In the genomic region with DNA sequence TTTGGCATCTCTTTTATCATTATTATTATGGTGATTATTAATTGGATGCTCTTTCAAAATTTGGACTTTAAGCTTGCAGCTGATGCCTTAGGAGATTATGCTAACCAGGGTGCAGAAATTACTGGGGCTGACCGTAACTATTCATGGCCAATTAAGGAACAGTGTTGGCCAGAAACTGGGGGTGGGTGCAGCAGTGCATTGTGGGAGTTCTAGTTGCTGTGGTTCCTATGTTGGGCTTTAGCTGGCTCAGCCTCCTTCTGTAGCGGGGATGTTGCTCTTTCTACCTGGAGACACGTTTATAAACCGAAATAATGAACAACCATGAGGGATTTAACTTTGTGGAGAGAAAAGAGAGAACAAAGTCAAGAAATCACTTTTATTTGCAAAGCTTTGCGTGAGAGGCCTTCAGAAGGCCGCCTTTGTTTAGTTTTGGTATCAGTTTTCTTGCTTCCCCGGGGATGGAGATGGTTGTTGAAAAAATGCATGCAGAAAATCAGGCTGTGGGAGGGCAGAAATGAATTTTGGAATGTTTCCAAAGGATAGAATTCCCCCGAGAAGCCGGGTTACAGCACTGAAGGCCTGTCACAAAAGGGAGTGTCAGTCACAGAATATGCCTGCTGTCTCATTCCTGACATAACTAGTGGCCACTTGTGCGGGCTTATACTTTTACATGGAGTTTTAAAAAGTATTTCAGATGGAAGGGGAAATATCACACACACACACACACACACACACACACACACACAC, we compare ENCODE assay signal across 9 mouse cellular contexts.
DNase-seq lines count a peak whose midpoint lies in the region; ATAC-seq and TF ChIP-seq lines count a peak whose summit lies in the region.
"Had no signal": no experiment of that assay in that cellular context is flagged by ENCODE, and none has a peak within 500 bp of the region (broad histone marks: within the 10 kb centered on the region; RNA-seq: fewer than 3 reads in every experiment).

No protein-coding gene starts in this region.

- 27% methylated on average over 10 of the region's 10 CpGs for WGBS in kidney, embryonic 16.5 days
- 50% methylated on average over 10 of the region's 10 CpGs for WGBS in kidney, adult 2 months
- 59% methylated on average over 10 of the region's 10 CpGs for WGBS in heart, embryonic 11.5 days (ENCODE audit: insufficient replicate concordance)
- WGBS in midbrain, embryonic 12.5 days = 51% methylated on average over 10 of the region's 10 CpGs

- no peaks in the 10 kb centered on the region for H3K36me3 ChIP-seq in kidney, embryonic 16.5 days (ENCODE audit: insufficient read depth, low read length)
- H3K36me3 ChIP-seq in kidney, adult 2 months (ENCODE audit: control insufficient read depth, insufficient read depth, low read length) = no peaks in the 10 kb centered on the region
- H3K36me3 ChIP-seq in heart, embryonic 11.5 days (ENCODE audit: control insufficient read depth, insufficient read depth, low read length) = no peaks in the 10 kb centered on the region
- no peaks in the 10 kb centered on the region for H3K36me3 ChIP-seq in midbrain, embryonic 12.5 days

- no peak for TF ChIP-seq POLR2A in kidney, adult 2 months (IDR thresholded peaks at IDR 0.05; ENCODE audit: low read depth, low read length)

- H3K27ac ChIP-seq in kidney, embryonic 16.5 days (ENCODE audit: low read length) = peak overlapping the region; percentile 32
- no peak overlapping the region; the same call in 1 of the 2 replicates for H3K27ac ChIP-seq in kidney, adult 2 months (ENCODE audit: insufficient read depth, low read depth, low read length)
- peak overlapping the region; percentile 66 for H3K27ac ChIP-seq in brown adipose tissue, adult 24 weeks (replicated peaks; ENCODE audit: low read depth, low read length)
- 0 out of 2 replicates have a peak overlapping the region, but pooled peaks have one; percentile 29 for H3K27ac ChIP-seq in heart, embryonic 11.5 days (ENCODE audit: low read depth, low read length)
- H3K27ac ChIP-seq in midbrain, embryonic 12.5 days (replicated peaks) = peak overlapping the region; percentile 67
- H3K27ac ChIP-seq: liver, embryonic 14.5 days had no signal

- H3K27me3 ChIP-seq in kidney, embryonic 16.5 days (ENCODE audit: insufficient read depth, low read length) = no peaks in the 10 kb centered on the region
- H3K27me3 ChIP-seq in kidney, adult 2 months (replicated peaks; ENCODE audit: control insufficient read depth, insufficient read depth, low read length) = no peaks in the 10 kb centered on the region
- no peaks in the 10 kb centered on the region for H3K27me3 ChIP-seq in heart, embryonic 11.5 days (ENCODE audit: control insufficient read depth, insufficient read depth, low read length)
- no peaks in the 10 kb centered on the region for H3K27me3 ChIP-seq in midbrain, embryonic 12.5 days

- TF ChIP-seq CTCF in kidney, adult 2 months (conservative IDR thresholded peaks at IDR 0.05; ENCODE audit: insufficient read depth, insufficient read length, low read depth, low read length) = no peak

- H3K4me2 ChIP-seq in kidney, embryonic 16.5 days (replicated peaks; ENCODE audit: low read depth, low read length) = no peak overlapping the region
- no peak overlapping the region for H3K4me2 ChIP-seq in heart, embryonic 11.5 days
- H3K4me2 ChIP-seq in midbrain, embryonic 12.5 days (replicated peaks) = no peak overlapping the region

- 0 out of 2 replicates have a peak, but pooled peaks have one; percentile 25 for ATAC-seq in kidney, embryonic 16.5 days (ENCODE audit: low FRiP score, low TSS enrichment)
- ATAC-seq in heart, embryonic 11.5 days (replicated peaks; ENCODE audit: insufficient number of reproducible peaks, low FRiP score, low TSS enrichment) = no peak
- ATAC-seq in midbrain, embryonic 12.5 days (ENCODE audit: low FRiP score, low read depth) = peak; percentile 60

- H3K4me1 ChIP-seq in kidney, embryonic 16.5 days (ENCODE audit: insufficient read depth, low read length) = peaks cover 13% of the 10 kb centered on the region
- peaks cover 5% of the 10 kb centered on the region; the same call in 1 of the 2 replicates for H3K4me1 ChIP-seq in kidney, adult 2 months (ENCODE audit: control insufficient read depth, insufficient read depth, low read length)
- H3K4me1 ChIP-seq in brown adipose tissue, adult 24 weeks (ENCODE audit: control insufficient read depth, insufficient read depth, insufficient read length, low read length) = peaks cover 41% of the 10 kb centered on the region
- peaks cover 9% of the 10 kb centered on the region for H3K4me1 ChIP-seq in heart, embryonic 11.5 days (ENCODE audit: control insufficient read depth, insufficient read depth, low read length)
- H3K4me1 ChIP-seq in midbrain, embryonic 12.5 days = peaks cover 20% of the 10 kb centered on the region

- H3K9me3 ChIP-seq in kidney, embryonic 16.5 days (ENCODE audit: low read length) = peaks cover 3% of the 10 kb centered on the region; the same call in 1 of the 2 replicates
- no peaks in the 10 kb centered on the region for H3K9me3 ChIP-seq in heart, embryonic 11.5 days (replicated peaks; ENCODE audit: control insufficient read depth, low read length)
- H3K9me3 ChIP-seq in midbrain, embryonic 12.5 days = no peaks in the 10 kb centered on the region

- H3K4me3 ChIP-seq in kidney, embryonic 16.5 days (ENCODE audit: low read length) = no peak overlapping the region
- H3K4me3 ChIP-seq in kidney, adult 2 months (ENCODE audit: insufficient read depth, low read depth, low read length) = no peak overlapping the region
- no peak overlapping the region for H3K4me3 ChIP-seq in brown adipose tissue, adult 24 weeks (ENCODE audit: insufficient read depth, low read depth, low read length)
- H3K4me3 ChIP-seq in heart, embryonic 11.5 days (ENCODE audit: low read depth, low read length) = no peak overlapping the region
- no peak overlapping the region for H3K4me3 ChIP-seq in midbrain, embryonic 12.5 days

- H3K9ac ChIP-seq in kidney, embryonic 16.5 days (replicated peaks; ENCODE audit: low read length) = no peak overlapping the region
- no peak overlapping the region for H3K9ac ChIP-seq in heart, embryonic 11.5 days (ENCODE audit: low read depth, low read length)
- H3K9ac ChIP-seq in midbrain, embryonic 12.5 days (replicated peaks) = 0 out of 2 replicates have a peak overlapping the region, but pooled peaks have one; percentile 4
- H3K9ac ChIP-seq: liver, embryonic 14.5 days had no signal

- no peak for DNase-seq in kidney, adult 2 months
- no peak for DNase-seq in layer of hippocampus, adult 18-20 months (ENCODE audit: low spot score in 2 of 2)
- no peak for DNase-seq in c-Kit-positive CD71-positive TER-119-positive erythroid progenitor cells, embryonic 14.5 days (ENCODE audit: low spot score)
- no peak for DNase-seq in right cerebral cortex, postnatal 25 days
